Mouse (Mus musculus) E14TG2a.4 (cell line): ENCODE data around the gene Sh2b1.

ENCODE experiments used
- CTCF ChIP-seq: conservative IDR thresholded peaks from 2 replicates; pipeline ENCODE4 v1.5.1; 2014; ENCODE audit warnings: low read length
- NANOG ChIP-seq: IDR thresholded peaks from 2 replicates; pipeline ENCODE4 v1.6.1; 2014; ENCODE audit warnings: borderline replicate concordance, low read length, mixed read lengths
- POU5F1 ChIP-seq: IDR thresholded peaks from 2 replicates; pipeline ENCODE4 v1.6.1; 2014; ENCODE audit warnings: low read length, borderline replicate concordance

- TF ChIP-seq CTCF (no peak), NANOG (no peak), POU5F1 (no peak)
Measured at GRCm38 (mm10) chr7:126466116-126466515, 9.1 kb downstream of the Sh2b1 start.
